Comparison of ENCODE assay signal across 20 mouse cellular contexts in genomic region chr2:38074495-38074894, GRCm38 (mm10).
DNase-seq lines count a peak whose midpoint lies in the region; ATAC-seq and TF ChIP-seq lines count a peak whose summit lies in the region.
"Had no signal": no experiment of that assay in that cellular context is flagged by ENCODE, and none has a peak within 500 bp of the region (broad histone marks: within the 10 kb centered on the region; RNA-seq: fewer than 3 reads in every experiment).

No protein-coding gene starts in this region.

- no peak for DNase-seq in gastrocnemius, adult 2 months
- no peak for DNase-seq in gastrocnemius, postnatal 10 days
- no peak for DNase-seq in limb, embryonic 10.5 days (ENCODE audit: low spot score)
- no peak for DNase-seq in right cerebral cortex, postnatal 14 days
- no peak for DNase-seq in thymus, postnatal 14 days
- DNase-seq in thymus, postnatal 4 days: no peak
- DNase-seq: adrenal gland, adult 8-10 months; adrenal gland, postnatal 36 days; cerebellum, adult 2 months; cerebellum, postnatal 10 days; embryo, embryonic 11 days; forebrain, postnatal 0 days; gastrocnemius, postnatal 36 days; heart, postnatal 36 days had no signal

- H3K9me3 ChIP-seq in embryonic facial prominence, embryonic 13.5 days: no peaks in the 10 kb centered on the region
- no peaks in the 10 kb centered on the region for H3K9me3 ChIP-seq in limb, embryonic 10.5 days (replicated peaks)
- H3K9me3 ChIP-seq: embryonic facial prominence, embryonic 15.5 days; forebrain, embryonic 12.5 days; heart, embryonic 13.5 days; hindbrain, embryonic 15.5 days had no signal

- ATAC-seq in embryonic facial prominence, embryonic 13.5 days (ENCODE audit: insufficient number of reproducible peaks, insufficient read depth, low FRiP score, low TSS enrichment, low read depth): no peak
- ATAC-seq: forebrain, postnatal 0 days had no signal

- peak overlapping the region; percentile 53 for H3K4me3 ChIP-seq in gastrocnemius, adult 2 months
- H3K4me3 ChIP-seq in embryonic facial prominence, embryonic 13.5 days: no peak overlapping the region
- no peak overlapping the region for H3K4me3 ChIP-seq in limb, embryonic 10.5 days
- H3K4me3 ChIP-seq: embryonic facial prominence, embryonic 15.5 days; forebrain, embryonic 12.5 days; heart, embryonic 13.5 days; hindbrain, embryonic 15.5 days had no signal

- H3K27me3 ChIP-seq in embryonic facial prominence, embryonic 13.5 days: no peaks in the 10 kb centered on the region
- H3K27me3 ChIP-seq in limb, embryonic 10.5 days (ENCODE audit: low read depth, poor library complexity, severe bottlenecking): no peaks in the 10 kb centered on the region; the same call in 1 of the 2 replicates
- H3K27me3 ChIP-seq: CH12.LX; embryonic facial prominence, embryonic 15.5 days; forebrain, embryonic 12.5 days; heart, embryonic 13.5 days; hindbrain, embryonic 15.5 days had no signal

- TF ChIP-seq CTCF in gastrocnemius, adult 2 months (IDR thresholded peaks at IDR 0.05): no peak

- H3K4me2 ChIP-seq in embryonic facial prominence, embryonic 13.5 days: 0 out of 2 replicates have a peak overlapping the region, but pooled peaks have one; percentile 14
- H3K4me2 ChIP-seq: embryonic facial prominence, embryonic 15.5 days; forebrain, embryonic 12.5 days; heart, embryonic 13.5 days; hindbrain, embryonic 15.5 days had no signal

- peaks cover 8% of the 10 kb centered on the region for H3K4me1 ChIP-seq in embryonic facial prominence, embryonic 13.5 days
- peaks cover 21% of the 10 kb centered on the region for H3K4me1 ChIP-seq in limb, embryonic 10.5 days
- H3K4me1 ChIP-seq: embryonic facial prominence, embryonic 15.5 days; heart, embryonic 13.5 days; hindbrain, embryonic 15.5 days had no signal

- WGBS in embryonic facial prominence, embryonic 13.5 days: 8% methylated on average over 2 of the region's 2 CpGs
- 26% methylated on average over 2 of the region's 2 CpGs for WGBS in limb, embryonic 10.5 days

- no peaks in the 10 kb centered on the region for H3K36me3 ChIP-seq in embryonic facial prominence, embryonic 13.5 days
- H3K36me3 ChIP-seq in limb, embryonic 10.5 days: no peaks in the 10 kb centered on the region
- H3K36me3 ChIP-seq: embryonic facial prominence, embryonic 15.5 days; forebrain, embryonic 12.5 days; heart, embryonic 13.5 days; hindbrain, embryonic 15.5 days had no signal

- peak overlapping the region; percentile 59 for H3K27ac ChIP-seq in gastrocnemius, adult 2 months
- no peak overlapping the region for H3K27ac ChIP-seq in embryonic facial prominence, embryonic 13.5 days
- peak overlapping the region; percentile 38; the same call in 1 of the 2 replicates for H3K27ac ChIP-seq in limb, embryonic 10.5 days
- H3K27ac ChIP-seq: embryonic facial prominence, embryonic 15.5 days; forebrain, embryonic 12.5 days; heart, embryonic 13.5 days; hindbrain, embryonic 15.5 days had no signal

- intact Hi-C loops in gastrocnemius, adult 2 months (cut with DNase I): no loop called here

- H3K9ac ChIP-seq in embryonic facial prominence, embryonic 13.5 days: no peak overlapping the region
- H3K9ac ChIP-seq: embryonic facial prominence, embryonic 15.5 days; forebrain, embryonic 12.5 days; forebrain, postnatal 0 days; heart, embryonic 13.5 days; hindbrain, embryonic 15.5 days had no signal
